Mouse (Mus musculus) ES-E14 (cell line): ENCODE measurements at regions not wholly inside any gene's neighbourhood (a gene's known extent, or its start where the extent isn't known, plus 50 kb on each side); places are given as distances from the start of the nearest gene placed in this dataset.

Experiments used
- DNase-seq: peaks from one replicate; pipeline ENCODE4 v3.0.0-alpha.2; 2013; ENCODE audit warnings: low read depth, low spot score
- H3K27ac ChIP-seq: 2 replicates; pipeline ENCODE4 v1.5.1; 2012; ENCODE audit warnings: low read depth, mild to moderate bottlenecking, low read length, moderate library complexity, mixed read lengths; ENCODE audit not compliant: poor library complexity, insufficient read depth, severe bottlenecking
- H3K36me3 ChIP-seq: 2 replicates; pipeline ENCODE4 v1.6.1; 2012; ENCODE audit warnings: mild to moderate bottlenecking, low read length, moderate library complexity, mixed read lengths; ENCODE audit not compliant: control insufficient read depth, poor library complexity, insufficient read depth, severe bottlenecking
- H3K4me1 ChIP-seq, 2 experiments: fragments of 150-350 bp in 1 of 2; sonication (generic) in 1 of 2; 2 replicates each; pipeline ENCODE4 v1.6.1; 2012; ENCODE audit warnings: low read length in 2 of 2, mild to moderate bottlenecking in 1 of 2, mixed read lengths in 1 of 2; ENCODE audit not compliant: control insufficient read depth in 2 of 2, insufficient read depth in 2 of 2, poor library complexity in 1 of 2
- H3K4me3 ChIP-seq, 2 experiments: fragments of 150-350 bp in 1 of 2; sonication (generic) in 1 of 2; 2 replicates each; pipeline ENCODE4 v1.5.1; 2012; ENCODE audit warnings: low read length in 2 of 2, low read depth in 1 of 2, mild to moderate bottlenecking in 1 of 2, mixed read lengths in 1 of 2; ENCODE audit not compliant: insufficient read depth in 1 of 2, poor library complexity in 1 of 2, severe bottlenecking in 1 of 2
- H3K9ac ChIP-seq: 2 replicates; pipeline ENCODE4 v1.6.1; 2012; ENCODE audit warnings: low read depth, mild to moderate bottlenecking, low read length, mixed read lengths; ENCODE audit not compliant: poor library complexity, insufficient read depth, severe bottlenecking
- H3K9me3 ChIP-seq: fragments of 150-350 bp; sonication (generic); 2 replicates; pipeline ENCODE4 v1.6.1; 2012; ENCODE audit warnings: low read depth, mild to moderate bottlenecking, low read length; ENCODE audit not compliant: control insufficient read depth, insufficient read depth
- CHD2 ChIP-seq: IDR thresholded peaks from 2 replicates; pipeline ENCODE4 v1.6.1; 2014; ENCODE audit warnings: mild to moderate bottlenecking, low read depth, low read length, inconsistent platforms
- HCFC1 ChIP-seq: IDR thresholded peaks from 2 replicates; pipeline ENCODE4 v1.6.1; 2012; ENCODE audit warnings: low read length, inconsistent platforms, borderline replicate concordance; ENCODE audit not compliant: insufficient read depth
- MAFK ChIP-seq: IDR thresholded peaks from 2 replicates; pipeline ENCODE4 v1.6.1; 2014; ENCODE audit warnings: mild to moderate bottlenecking, low read depth, low read length, inconsistent platforms; ENCODE audit not compliant: insufficient read depth
- ZC3H11A ChIP-seq: IDR thresholded peaks from 2 replicates; pipeline ENCODE4 v1.6.1; 2012; ENCODE audit warnings: low read depth, mild to moderate bottlenecking, inconsistent platforms, low read length, borderline replicate concordance
- ZNF384 ChIP-seq: IDR thresholded peaks from 2 replicates; pipeline ENCODE4 v1.6.1; 2012; ENCODE audit warnings: low read depth, low read length, inconsistent platforms
- in situ Hi-C, 2 experiments: fragments of 600-800 bp; cut with MboI; formaldehyde crosslinking; loops; one replicate each; pipeline ENCODE4 v1.15.1; 2025; ENCODE audit warnings: low sequenced_read_pairs in 2 of 2, inconsistent platforms in 1 of 2; ENCODE audit not compliant: unreplicated experiment in 2 of 2

GRCm38 (mm10) chr10:116726031-116726430, 144.7 kb upstream of the Cnot2 start:
- Histone ChIP-seq H3K4me3 (no peak overlapping the region), H3K9ac (no peak overlapping the region), H3K27ac (no peak overlapping the region), H3K4me1 (peaks cover 0 to 10% of the 10 kb centered on the region in 2 experiments; a peak in 1 of 4 replicates), H3K36me3 (no peaks in the 10 kb centered on the region), H3K9me3 (no peaks in the 10 kb centered on the region)
- no peak for DNase-seq
- TF ChIP-seq MAFK = no peak
- TF ChIP-seq CHD2 = no peak
- no peak for TF ChIP-seq ZNF384
- in situ Hi-C loops = no loop called here

- H3K36me3 ChIP-seq = no peaks in the 10 kb centered on the region
- H3K4me3 ChIP-seq = no peak overlapping the region
- no peak overlapping the region for H3K9ac ChIP-seq
- no peak overlapping the region for H3K27ac ChIP-seq
- in situ Hi-C loops = no loop called here
- H3K4me1 ChIP-seq = no peaks in the 10 kb centered on the region; a peak in 1 of 4 replicates
- TF ChIP-seq ZC3H11A (no peak), ZNF384 (no peak), HCFC1 (no peak), MAFK (no peak), CHD2 (no peak)
- no peaks in the 10 kb centered on the region for H3K9me3 ChIP-seq
- no peak for DNase-seq
Measured at GRCm38 (mm10) chr10:116721986-116722385, 140.7 kb upstream of the Cnot2 start.

DNA sequence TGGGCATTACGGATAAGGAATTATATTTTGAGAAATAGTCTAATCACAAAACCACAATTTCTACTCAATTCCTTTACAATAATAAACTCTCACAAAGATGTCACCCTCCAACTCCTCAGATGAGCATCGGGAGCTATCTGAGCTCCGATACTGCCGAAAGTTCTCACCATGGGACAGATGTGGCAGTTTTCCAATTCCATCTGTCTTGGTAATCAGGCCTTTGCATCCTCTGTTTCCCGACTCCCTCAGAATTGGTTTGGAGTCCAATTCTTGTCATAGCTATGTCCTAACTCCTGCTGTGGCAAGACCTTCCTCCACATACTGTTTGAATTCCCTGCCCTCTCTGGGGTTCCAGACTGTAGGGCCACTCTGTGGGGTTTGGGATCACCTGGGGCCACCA, 138.3 kb upstream of the Cnot2 start:
- Histone ChIP-seq H3K9me3 (no peaks in the 10 kb centered on the region), H3K4me3 (no peak overlapping the region), H3K4me1 (peaks cover 0 to 4% of the 10 kb centered on the region in 2 experiments; a peak in 1 of 4 replicates), H3K27ac (no peak overlapping the region), H3K9ac (no peak overlapping the region), H3K36me3 (no peaks in the 10 kb centered on the region)
- no peak for DNase-seq
- in situ Hi-C loops = no loop called here
- TF ChIP-seq CHD2 = no peak
- TF ChIP-seq ZNF384 = no peak
- no peak for TF ChIP-seq MAFK
- TF ChIP-seq HCFC1 = no peak
- no peak for TF ChIP-seq ZC3H11A

- no peak overlapping the region for H3K27ac ChIP-seq
- no peak for DNase-seq
- no peaks in the 10 kb centered on the region for H3K9me3 ChIP-seq
- H3K9ac ChIP-seq = no peak overlapping the region
- no peaks in the 10 kb centered on the region for H3K36me3 ChIP-seq
- TF ChIP-seq HCFC1 (no peak), CHD2 (no peak), MAFK (no peak), ZNF384 (no peak), ZC3H11A (no peak)
- no peak overlapping the region for H3K4me3 ChIP-seq
- in situ Hi-C loops = no loop called here
- peaks cover 0 to 7% of the 10 kb centered on the region in 2 experiments; a peak in 1 of 4 replicates for H3K4me1 ChIP-seq
Measured at GRCm38 (mm10) chr10:116717961-116718360, 136.7 kb upstream of the Cnot2 start.
